9 mouse cellular contexts compared by ENCODE assay signal in genomic region chr7:4842634-4843131, GRCm38 (mm10). TPM values are rescaled to one million over a fixed set of nuclear protein-coding genes. Genes with fewer than 3 reads are reported as not detected.
DNase-seq lines count a peak whose midpoint lies in the region; ATAC-seq and TF ChIP-seq lines count a peak whose summit lies in the region.
"Had no signal": no experiment of that assay in that cellular context is flagged by ENCODE, and none has a peak within 500 bp of the region (broad histone marks: within the 10 kb centered on the region; RNA-seq: fewer than 3 reads in every experiment).

No protein-coding gene starts in this region.

- 2% methylated on average over 16 of the region's 16 CpGs for WGBS in lung, embryonic 16.5 days
- 0% methylated on average over 16 of the region's 16 CpGs for WGBS in intestine, embryonic 14.5 days
- WGBS in liver, embryonic 14.5 days (ENCODE audit: insufficient replicate concordance): 2% methylated on average over 16 of the region's 16 CpGs

- H3K4me1 ChIP-seq in lung, embryonic 16.5 days (replicated peaks; ENCODE audit: control insufficient read depth, insufficient read depth, low read length): peaks cover 21% of the 10 kb centered on the region
- H3K4me1 ChIP-seq in intestine, embryonic 14.5 days (replicated peaks; ENCODE audit: control insufficient read depth, insufficient read depth, low read length): peaks cover 14% of the 10 kb centered on the region
- H3K4me1 ChIP-seq in liver, embryonic 14.5 days (replicated peaks; ENCODE audit: control insufficient read depth in 2 of 2, insufficient read depth in 2 of 2, low read length in 1 of 2): no peaks in the 10 kb centered on the region

- H3K27me3 ChIP-seq in lung, embryonic 16.5 days (ENCODE audit: control insufficient read depth, insufficient read depth, low read depth, low read length): peaks cover 43% of the 10 kb centered on the region
- H3K27me3 ChIP-seq in intestine, embryonic 14.5 days (replicated peaks; ENCODE audit: control insufficient read depth, insufficient read depth, low read length): peaks cover 66% of the 10 kb centered on the region
- peaks cover 55% of the 10 kb centered on the region for H3K27me3 ChIP-seq in liver, embryonic 14.5 days (ENCODE audit: control insufficient read depth, insufficient read depth, low read length)

- DNase-seq in lung, postnatal 14 days: no peak
- DNase-seq in embryo, embryonic 9.5 days (ENCODE audit: extremely low spot score): peak; percentile 53
- peak; percentile 62 for DNase-seq in intestine, embryonic 14.5 days (ENCODE audit: low spot score)
- no peak for DNase-seq in liver, embryonic 14.5 days (ENCODE audit: low read depth in 3 of 3, low spot score in 3 of 3)
- DNase-seq in right cerebral cortex, postnatal 14 days: peak; percentile 55
- no peak for DNase-seq in urinary bladder, adult 18-20 months (ENCODE audit: low spot score in 2 of 2)
- DNase-seq in gastrocnemius, adult 18-20 months (ENCODE audit: low spot score): no peak

- H3K36me3 ChIP-seq in lung, embryonic 16.5 days (ENCODE audit: control insufficient read depth, insufficient read depth, low read length): no peaks in the 10 kb centered on the region
- H3K36me3 ChIP-seq in intestine, embryonic 14.5 days (ENCODE audit: control insufficient read depth, insufficient read depth, low read length): no peaks in the 10 kb centered on the region
- H3K36me3 ChIP-seq in liver, embryonic 14.5 days (replicated peaks; ENCODE audit: control insufficient read depth, insufficient read depth, low read depth): no peaks in the 10 kb centered on the region

- no peak for TF ChIP-seq CTCF in liver, embryonic 14.5 days (IDR thresholded peaks at IDR 0.05; ENCODE audit: low read depth)

- no peak overlapping the region for H3K9ac ChIP-seq in lung, embryonic 16.5 days (ENCODE audit: low read length)
- no peak overlapping the region for H3K9ac ChIP-seq in intestine, embryonic 14.5 days (ENCODE audit: low read length)
- no peak overlapping the region for H3K9ac ChIP-seq in liver, embryonic 14.5 days (replicated peaks)

- no peaks in the 10 kb centered on the region; the same call in 1 of the 2 replicates for H3K9me3 ChIP-seq in lung, embryonic 16.5 days (ENCODE audit: control insufficient read depth, low read length)
- H3K9me3 ChIP-seq in intestine, embryonic 14.5 days (ENCODE audit: control insufficient read depth, low read length): no peaks in the 10 kb centered on the region
- no peaks in the 10 kb centered on the region for H3K9me3 ChIP-seq in liver, embryonic 14.5 days (ENCODE audit: control insufficient read depth, low read length)

- 0 out of 2 replicates have a peak overlapping the region, but pooled peaks have one; percentile 8 for H3K4me3 ChIP-seq in lung, embryonic 16.5 days (ENCODE audit: low read length)
- no peak overlapping the region; the same call in 1 of the 2 replicates for H3K4me3 ChIP-seq in intestine, embryonic 14.5 days (ENCODE audit: low read depth, low read length)
- H3K4me3 ChIP-seq in liver, embryonic 14.5 days (ENCODE audit: insufficient read depth in 1 of 2, low read depth in 2 of 2, low read length in 2 of 2): no peak overlapping the region
- H3K4me3 ChIP-seq: erythroblast, embryonic 14.5 days had no signal

- peak; percentile 63; the same call in 1 of the 2 replicates for ATAC-seq in lung, embryonic 16.5 days (ENCODE audit: low read depth)
- peak; percentile 54 for ATAC-seq in intestine, embryonic 14.5 days (replicated peaks; ENCODE audit: low FRiP score, low TSS enrichment, low read depth)
- ATAC-seq in liver, embryonic 14.5 days (ENCODE audit: insufficient read depth): 0 out of 2 replicates have a peak, but pooled peaks have one; percentile 45

- H3K27ac ChIP-seq in lung, embryonic 16.5 days (ENCODE audit: low read length): no peak overlapping the region
- no peak overlapping the region for H3K27ac ChIP-seq in intestine, embryonic 14.5 days (ENCODE audit: low read depth)
- H3K27ac ChIP-seq in liver, embryonic 14.5 days: no peak overlapping the region

- H3K4me2 ChIP-seq in lung, embryonic 16.5 days (ENCODE audit: low read depth, low read length): peak overlapping the region; percentile 32
- peak overlapping the region; percentile 33 for H3K4me2 ChIP-seq in intestine, embryonic 14.5 days (ENCODE audit: low read length)
- no peak overlapping the region for H3K4me2 ChIP-seq in liver, embryonic 14.5 days (ENCODE audit: low read depth)

- no peak for TF ChIP-seq EP300 in liver, embryonic 14.5 days (IDR thresholded peaks at IDR 0.05; ENCODE audit: low read depth)

RNA-seq across cellular contexts. Expression of gene Shisa7, which starts 1.8 kb away (rescaled TPM):
- polyA plus RNA-seq in lung, embryonic 16.5 days (2015; fragmentation: Nextera tagmentation; extraction: Ambion mirVana): 0.99 and 1.2 TPM in 2 replicates
- polyA plus RNA-seq in intestine, embryonic 14.5 days (2014; fragmentation: Nextera tagmentation; extraction: Ambion mirVana): 0.30 and 0.42 TPM in 2 replicates
- polyA plus RNA-seq in liver, embryonic 14.5 days (2012; rRNA removed): 0.01 and 0.14 TPM in 2 replicates
- not detected in 2 replicates for polyA plus RNA-seq in liver, embryonic 14.5 days (2014; fragmentation: Nextera tagmentation; extraction: Ambion mirVana)
- not detected for total RNA-seq in gastrocnemius, adult 18-20 months (2021)
- polyA plus RNA-seq: erythroblast, embryonic 14.5 days had no signal

RNA-seq across cellular contexts. Expression of gene Isoc2b, which starts 27.4 kb away (rescaled TPM):
- polyA plus RNA-seq in lung, embryonic 16.5 days (2015; fragmentation: Nextera tagmentation; extraction: Ambion mirVana): 14.1 and 15.7 TPM in 2 replicates
- 6.3 and 8.9 TPM in 2 replicates for polyA plus RNA-seq in intestine, embryonic 14.5 days (2014; fragmentation: Nextera tagmentation; extraction: Ambion mirVana)
- polyA plus RNA-seq in liver, embryonic 14.5 days (2012; rRNA removed): 1.6 and 2.4 TPM in 2 replicates
- 2.8 and 3.8 TPM in 2 replicates for polyA plus RNA-seq in liver, embryonic 14.5 days (2014; fragmentation: Nextera tagmentation; extraction: Ambion mirVana)
- 1 to 10 TPM; 6.0 to 8.2 TPM for total RNA-seq in gastrocnemius, adult 18-20 months (2021)
- polyA plus RNA-seq: erythroblast, embryonic 14.5 days had no signal

RNA-seq across cellular contexts. Expression of gene Ube2s, which starts 30.3 kb away (rescaled TPM):
- polyA plus RNA-seq in lung, embryonic 16.5 days (2015; fragmentation: Nextera tagmentation; extraction: Ambion mirVana): 355 and 372 TPM in 2 replicates
- 354 and 371 TPM in 2 replicates for polyA plus RNA-seq in intestine, embryonic 14.5 days (2014; fragmentation: Nextera tagmentation; extraction: Ambion mirVana)
- polyA plus RNA-seq in liver, embryonic 14.5 days (2012; rRNA removed): 186 and 265 TPM in 2 replicates
- polyA plus RNA-seq in liver, embryonic 14.5 days (2014; fragmentation: Nextera tagmentation; extraction: Ambion mirVana): 295 and 316 TPM in 2 replicates
- 10 to 100 TPM; 84.1 to 86.9 TPM for total RNA-seq in gastrocnemius, adult 18-20 months (2021)

RNA-seq across cellular contexts. Expression of gene Isoc2a, which starts 34.3 kb away (rescaled TPM):
- polyA plus RNA-seq in lung, embryonic 16.5 days (2015; fragmentation: Nextera tagmentation; extraction: Ambion mirVana): 0.87 and 1.3 TPM in 2 replicates
- polyA plus RNA-seq in intestine, embryonic 14.5 days (2014; fragmentation: Nextera tagmentation; extraction: Ambion mirVana): 0.96 and 1.0 TPM in 2 replicates
- 6.6 and 6.7 TPM in 2 replicates for polyA plus RNA-seq in liver, embryonic 14.5 days (2012; rRNA removed)
- polyA plus RNA-seq in liver, embryonic 14.5 days (2014; fragmentation: Nextera tagmentation; extraction: Ambion mirVana): 0.56 and 0.86 TPM in 2 replicates
- total RNA-seq in gastrocnemius, adult 18-20 months (2021): 10 to 100 TPM; 26.9 to 32.6 TPM

RNA-seq across cellular contexts. Expression of gene Rpl28, which starts 50.0 kb away (rescaled TPM):
- 337 and 342 TPM in 2 replicates for polyA plus RNA-seq in lung, embryonic 16.5 days (2015; fragmentation: Nextera tagmentation; extraction: Ambion mirVana)
- polyA plus RNA-seq in intestine, embryonic 14.5 days (2014; fragmentation: Nextera tagmentation; extraction: Ambion mirVana): 293 and 321 TPM in 2 replicates
- polyA plus RNA-seq in liver, embryonic 14.5 days (2012; rRNA removed): 237 and 307 TPM in 2 replicates
- polyA plus RNA-seq in liver, embryonic 14.5 days (2014; fragmentation: Nextera tagmentation; extraction: Ambion mirVana): 185 and 186 TPM in 2 replicates
- 100 to 1,000 TPM; 582 to 601 TPM for total RNA-seq in gastrocnemius, adult 18-20 months (2021)

Comparison
In these comparisons a context has a peak if more than half of its experiments do, and no peak if none do; other contexts are left out.
1. DNase-seq: peak in embryo, embryonic 9.5 days (single experiment), intestine, embryonic 14.5 days (single experiment) and right cerebral cortex, postnatal 14 days (single experiment); none in lung, postnatal 14 days (single experiment), liver, embryonic 14.5 days (0 of 3), urinary bladder, adult 18-20 months (0 of 2) and gastrocnemius, adult 18-20 months (single experiment).
2. Peak in every context shown above with its lines, with median percentiles within 50 percentile points of each other: ATAC-seq.